Mouse (Mus musculus) monocyte, adult 5-6 weeks (primary cell): ENCODE measurements around the gene Rpl38. TPM values are rescaled to one million over a fixed set of nuclear protein-coding genes. Genes with fewer than 3 reads are reported as not detected.

Experiments
- ATAC-seq: fragments of 153-309, 156-312 bp; replicated peaks from 2 replicates; pipeline ENCODE4 v1.8.0; 2017; ENCODE audit warnings: mild to moderate bottlenecking; ENCODE audit not compliant: low TSS enrichment, insufficient number of reproducible peaks, severe bottlenecking, poor library complexity, low FRiP score
- total RNA-seq: library from RNA; stranded (forward); fragments of 200-1000, 200-491, 200-594 nt; gene quantifications from 3 replicates; pipeline ENCODE4 v1.2.3, GENCODE M21; 2017

The Rpl38 gene
- 1,558 to 1,754 TPM (median 1,732 TPM) in 3 replicates for total RNA-seq

DNA sequence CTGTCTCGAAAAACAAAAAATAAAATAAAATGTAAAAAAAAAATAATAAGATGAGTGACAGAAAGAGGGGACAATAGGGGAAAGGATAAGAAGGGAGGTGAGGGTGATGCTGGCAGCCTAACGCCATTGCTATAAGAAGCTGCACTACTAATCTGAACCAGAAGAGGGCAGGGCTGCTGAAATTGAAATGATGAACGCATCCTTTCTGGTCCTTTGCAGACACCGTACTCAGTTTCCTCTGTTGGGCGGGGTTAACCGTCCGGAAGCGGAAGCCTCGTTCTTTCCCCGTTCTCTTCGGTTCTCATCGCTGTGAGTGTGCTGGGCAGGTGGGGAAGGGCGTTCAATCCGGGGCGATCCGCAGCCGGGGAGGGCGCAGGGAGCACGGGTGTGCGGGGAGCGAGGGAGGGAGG is at the start of gene Rpl38:
Gene Rpl38, plus strand, starts transcription at position 224 of the 410 bp plus-strand sequence.
- ATAC-seq, result peak; percentile 85

DNA sequence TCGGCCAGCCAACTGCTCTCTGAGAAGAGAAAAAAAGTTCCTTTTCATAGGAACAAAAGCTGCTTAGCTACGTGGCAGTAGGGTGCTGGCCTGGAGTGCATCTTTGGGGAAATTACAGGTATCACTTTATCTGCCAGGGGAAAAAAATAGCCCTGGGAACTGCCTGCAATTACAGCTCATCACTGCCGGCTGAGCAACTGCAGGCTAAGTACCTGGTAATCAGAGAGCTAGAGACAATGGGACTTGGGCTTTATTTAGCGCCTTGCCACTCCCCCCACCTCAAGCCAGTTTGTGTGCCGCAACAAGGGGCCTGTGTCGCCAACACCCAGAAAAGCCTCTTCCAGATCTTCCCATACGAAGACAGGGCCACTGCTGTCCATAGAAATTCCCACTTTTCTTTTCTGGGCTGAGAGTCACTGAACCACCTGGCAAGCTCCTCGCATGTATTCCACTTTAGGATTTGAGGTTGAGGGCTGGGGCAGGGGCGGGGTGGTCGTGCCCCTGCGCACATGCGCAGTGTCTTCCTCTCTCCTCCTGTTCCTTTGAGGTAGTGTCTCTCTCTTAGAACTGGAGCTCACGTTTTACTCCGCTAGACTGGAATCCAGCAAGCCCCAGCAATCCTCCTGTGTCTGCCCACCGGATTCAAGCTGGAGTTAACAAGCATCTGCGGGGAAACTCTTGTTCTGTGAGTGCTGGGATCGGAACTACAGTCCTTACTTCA is 49.5 kb upstream of the Rpl38 start:
- no peak for ATAC-seq

DNA sequence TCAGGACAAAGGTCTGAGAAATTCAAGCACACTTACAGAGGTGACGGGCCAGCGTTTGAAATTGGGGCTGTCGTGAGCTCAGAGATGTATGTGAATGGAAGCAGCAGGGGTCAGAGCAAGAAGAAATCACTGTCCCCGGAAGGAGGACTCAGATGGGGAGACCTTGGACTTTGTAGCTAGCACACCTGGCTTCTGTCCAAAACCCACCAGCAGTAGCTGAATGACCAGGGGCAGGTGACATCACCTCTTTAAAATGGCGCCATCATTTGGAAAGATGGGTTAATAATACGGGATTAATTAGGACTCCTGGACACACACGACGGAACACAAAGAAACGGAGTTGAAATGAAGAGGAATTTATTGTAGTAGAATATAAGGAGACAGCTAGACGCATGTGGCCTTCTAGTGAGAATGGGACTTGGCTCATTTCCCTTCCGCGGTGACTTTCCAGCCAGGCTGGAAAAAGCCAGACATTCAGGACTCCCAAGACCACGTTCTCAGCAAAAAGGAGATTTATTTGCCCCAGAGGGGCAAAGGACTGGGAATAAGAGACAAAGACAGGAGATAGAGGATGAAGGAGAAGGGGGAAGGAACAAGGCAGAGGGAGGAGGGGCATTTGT is 42.1 kb upstream of the Rpl38 start:
- ATAC-seq, result no peak

DNA sequence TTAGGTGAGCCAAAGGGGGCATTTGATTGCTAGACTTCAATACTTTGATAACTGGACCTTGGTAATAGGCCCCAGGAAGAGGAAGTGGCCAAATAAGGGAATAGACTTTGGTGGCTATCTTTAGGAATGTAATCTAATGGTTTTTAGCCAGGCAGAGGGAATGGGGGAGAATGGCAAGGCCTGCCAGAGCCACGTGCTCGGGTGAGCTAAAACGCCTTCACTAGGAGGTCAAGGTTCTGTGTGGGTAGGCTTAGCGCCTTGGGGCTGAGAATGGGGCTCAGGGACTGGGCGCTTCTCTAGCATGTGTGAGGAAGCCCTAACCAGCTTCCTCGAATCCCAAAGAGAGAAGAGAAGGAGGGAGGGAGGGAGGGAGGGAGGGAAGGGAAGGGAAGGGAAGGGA is 41.3 kb upstream of the Rpl38 start:
- ATAC-seq, result no peak

DNA sequence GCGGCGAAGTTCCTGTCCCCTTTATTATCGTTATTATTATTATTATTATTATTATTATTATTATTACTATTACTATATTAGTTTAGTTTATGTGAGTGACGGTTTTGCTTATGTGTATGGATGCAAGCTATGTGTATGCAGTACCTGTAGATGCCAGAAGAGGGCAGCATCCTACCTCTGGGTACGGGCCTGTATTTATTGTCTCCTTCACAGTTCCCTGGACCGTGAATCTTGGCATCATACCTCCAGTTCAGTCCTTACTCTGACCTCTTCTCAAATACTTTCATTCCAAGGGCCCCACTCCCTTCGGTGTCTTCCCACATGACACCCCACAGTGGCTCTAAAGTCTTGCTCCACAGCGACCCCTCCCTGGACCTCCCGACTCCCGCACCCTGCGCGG is 40.3 kb upstream of the Rpl38 start:
- no peak for ATAC-seq

DNA sequence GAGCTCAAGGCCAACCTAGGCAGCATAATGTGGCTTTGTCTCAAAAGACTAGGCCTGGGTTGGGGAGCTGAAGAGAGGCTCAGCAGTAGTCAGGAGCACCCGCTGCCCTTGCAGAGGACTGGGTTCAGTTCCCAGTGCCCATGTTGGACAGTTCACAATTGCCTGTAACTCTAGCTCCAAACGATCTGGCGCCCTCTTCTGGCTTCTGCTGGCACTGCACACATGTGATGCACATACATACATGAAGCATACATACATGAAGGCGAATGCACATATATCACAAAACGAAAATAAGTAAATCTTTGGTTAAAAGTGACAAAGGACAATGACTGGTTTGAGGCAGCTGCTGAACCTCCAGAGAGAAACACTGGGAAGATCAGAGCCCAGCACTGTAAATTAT is 38.3 kb upstream of the Rpl38 start:
- ATAC-seq, result no peak

DNA sequence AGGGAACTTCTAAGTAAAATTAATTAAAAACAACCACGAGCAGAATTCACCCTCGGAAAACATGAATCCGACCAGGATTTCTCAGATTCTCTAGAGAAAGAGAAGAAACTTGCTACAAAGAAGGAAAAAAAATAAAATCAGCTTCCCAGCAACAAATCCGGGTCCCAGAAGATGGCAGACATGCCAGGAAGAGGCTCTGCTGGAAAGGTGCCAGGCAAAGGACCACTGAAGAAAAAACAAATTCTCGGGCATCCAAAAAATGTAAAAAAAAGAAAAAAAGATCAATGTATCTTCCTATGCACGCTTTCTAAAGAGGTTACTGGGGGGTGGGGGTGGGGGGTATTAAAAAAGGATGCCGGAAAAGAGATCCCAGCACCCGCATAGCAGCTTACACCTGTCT is 36.1 kb upstream of the Rpl38 start:
- no peak for ATAC-seq

DNA sequence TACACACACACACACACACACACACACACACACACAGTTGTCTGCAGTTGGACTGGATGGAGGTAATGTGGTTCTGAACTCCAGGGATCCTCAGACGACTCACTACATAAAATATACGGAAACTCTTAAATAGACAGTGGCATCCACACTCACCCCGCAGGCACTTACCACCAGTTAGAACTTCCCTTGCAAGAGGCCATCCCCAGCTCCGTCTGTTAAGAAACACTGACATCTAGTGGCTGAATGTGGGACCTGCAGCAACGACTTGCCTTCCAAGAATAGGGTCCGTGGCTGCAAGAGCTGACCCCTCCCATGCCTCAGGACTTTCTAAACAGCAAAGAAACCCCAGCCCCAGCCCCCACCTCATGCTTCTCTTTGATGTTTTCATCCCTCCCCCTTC is 32.0 kb upstream of the Rpl38 start:
- ATAC-seq, result peak; percentile 72

DNA sequence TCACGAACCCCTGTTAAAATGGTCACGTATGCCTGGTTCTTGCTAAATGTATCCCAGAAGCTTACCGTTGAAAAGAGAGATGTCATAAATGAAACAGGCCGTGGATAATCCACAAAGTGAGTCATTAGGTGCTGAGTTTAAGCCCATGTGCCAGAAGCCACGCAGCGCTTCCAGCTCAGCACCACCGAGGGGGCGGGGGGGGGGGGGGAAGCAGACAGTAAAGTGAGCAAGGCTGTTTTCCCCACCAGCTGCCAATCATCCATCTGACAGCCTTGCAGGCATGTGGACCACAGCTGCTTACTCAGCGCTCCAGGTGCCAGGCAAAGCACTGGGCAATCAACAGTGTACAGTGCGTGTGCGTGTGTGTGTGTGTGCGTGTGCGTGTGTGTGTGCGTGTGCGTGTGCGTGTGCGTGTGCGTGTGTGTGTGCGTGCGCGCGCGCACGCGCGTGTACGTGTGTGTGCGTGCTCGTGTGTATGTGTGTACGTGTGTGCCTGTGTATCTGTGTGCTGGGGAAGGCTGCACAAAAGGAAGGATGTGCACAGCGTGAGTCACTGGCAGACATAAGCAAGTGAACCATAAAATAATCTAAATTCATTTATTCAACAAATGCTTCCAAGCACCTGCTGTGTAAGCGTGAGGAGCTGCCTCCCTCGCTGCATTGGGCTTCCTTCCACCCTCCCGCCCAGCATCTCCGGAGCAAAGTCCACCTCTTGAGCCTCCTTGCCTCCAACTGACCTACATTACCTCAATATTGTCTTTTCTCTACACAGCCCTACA is 31.4 kb upstream of the Rpl38 start:
- ATAC-seq, result no peak

DNA sequence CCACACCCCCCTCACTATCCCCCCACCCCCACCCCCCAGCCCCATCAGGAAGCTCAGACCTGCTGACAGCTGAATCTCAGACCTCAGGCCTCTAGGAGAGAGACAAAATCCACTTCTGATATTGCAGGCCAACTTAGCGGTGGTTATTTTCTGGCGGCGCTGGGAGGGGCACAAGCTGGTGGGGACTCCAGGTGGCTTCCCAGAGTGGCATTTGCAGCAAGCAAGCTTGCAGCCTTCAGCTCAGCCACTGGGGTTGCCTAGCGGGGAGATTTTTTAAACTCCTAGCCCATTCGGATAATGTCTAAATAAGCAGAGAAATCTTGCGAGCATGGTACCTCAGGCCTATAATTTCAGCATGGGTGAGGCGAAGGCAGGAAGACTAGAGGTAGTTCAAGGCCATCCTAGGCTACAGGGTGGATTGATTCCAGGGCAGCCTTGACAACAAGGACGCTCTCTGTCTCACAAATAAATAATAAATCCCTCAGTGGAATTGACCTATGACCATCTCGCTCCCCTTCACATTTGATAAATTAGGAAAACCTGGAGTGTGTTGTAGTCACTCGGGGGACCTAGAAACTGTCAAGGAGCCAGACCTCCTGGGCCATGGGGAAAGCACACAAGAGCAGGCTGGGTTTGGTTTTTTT is 29.6 kb upstream of the Rpl38 start:
- ATAC-seq, result no peak

DNA sequence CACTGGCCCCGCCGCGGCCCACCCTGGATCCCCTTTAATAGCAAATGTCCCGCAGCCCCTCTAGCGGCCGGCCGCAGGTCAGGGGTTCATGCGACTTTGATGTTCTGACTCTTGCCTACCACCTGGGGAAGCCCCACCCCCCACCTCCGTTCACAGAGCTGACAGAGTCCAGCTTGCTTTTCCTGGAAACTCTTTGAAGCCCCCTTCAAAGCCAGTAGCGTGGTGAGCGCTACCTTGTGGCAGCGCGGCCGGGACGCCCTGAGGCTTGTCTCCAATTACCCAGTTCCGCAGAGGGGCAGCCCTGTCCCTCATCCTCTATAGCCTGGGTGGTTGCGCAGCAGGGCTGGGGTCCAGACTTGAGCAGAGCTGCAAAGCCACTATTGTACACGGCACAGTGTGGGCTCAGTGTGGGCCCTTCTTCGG is 28.6 kb upstream of the Rpl38 start:
- no peak for ATAC-seq

DNA sequence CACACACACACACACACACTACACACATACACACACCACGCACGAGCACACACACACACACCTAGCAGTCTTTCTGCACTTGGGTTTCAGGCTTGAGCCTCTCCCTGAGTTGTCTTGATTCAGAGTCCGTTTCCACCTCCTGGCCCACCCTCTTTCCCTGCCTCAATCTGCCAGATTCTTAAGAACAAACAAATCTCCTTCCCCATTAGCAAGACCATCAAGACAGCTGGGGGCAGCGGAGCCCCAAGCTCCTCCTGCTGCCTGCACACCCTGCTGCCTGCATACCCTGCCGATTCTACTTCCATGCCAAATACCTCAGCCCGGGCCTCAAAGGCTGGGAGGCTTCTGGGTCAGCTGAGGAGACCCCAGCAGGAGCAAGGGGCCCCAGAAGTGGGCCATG is 27.7 kb upstream of the Rpl38 start:
- no peak for ATAC-seq

DNA sequence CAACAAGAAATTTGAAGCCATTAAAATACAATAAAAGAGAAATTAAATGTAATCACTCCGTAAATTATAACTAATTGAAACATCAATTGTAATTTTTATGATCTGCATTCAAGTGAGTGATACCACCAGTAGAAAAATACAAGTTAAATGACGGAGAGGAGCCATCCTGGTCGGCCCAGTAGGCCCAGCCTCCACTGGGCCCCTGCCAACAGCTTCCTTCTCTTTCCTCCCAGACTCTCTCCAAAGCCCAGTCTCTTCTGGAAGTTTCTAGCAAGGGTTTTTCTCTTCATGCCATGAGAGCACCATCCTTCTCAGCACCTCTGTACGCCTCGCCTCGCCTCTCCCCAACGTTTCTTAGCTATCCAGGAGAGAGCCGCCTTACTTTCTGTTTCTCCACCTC is 27.2 kb upstream of the Rpl38 start:
- no peak for ATAC-seq

DNA sequence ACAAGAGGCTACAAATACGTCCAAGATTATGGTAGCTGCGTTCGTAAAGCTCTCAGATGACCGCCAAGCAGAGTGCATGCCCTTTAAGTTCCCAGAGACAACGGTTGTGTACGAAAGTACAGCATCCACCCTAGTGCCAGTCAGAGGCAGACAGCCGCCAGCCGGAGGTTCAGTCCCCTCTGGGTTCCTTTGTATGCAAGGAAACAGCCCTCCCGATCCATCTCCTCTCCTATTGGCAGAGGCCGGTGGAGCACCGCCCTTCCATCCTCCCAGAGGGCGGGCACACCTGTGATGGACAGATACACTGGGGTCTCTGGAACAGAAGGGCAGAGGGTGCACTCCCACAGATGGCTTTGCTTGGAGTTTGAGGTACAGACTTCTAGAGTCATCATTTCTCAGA is 26.1 kb upstream of the Rpl38 start:
- no peak for ATAC-seq

DNA sequence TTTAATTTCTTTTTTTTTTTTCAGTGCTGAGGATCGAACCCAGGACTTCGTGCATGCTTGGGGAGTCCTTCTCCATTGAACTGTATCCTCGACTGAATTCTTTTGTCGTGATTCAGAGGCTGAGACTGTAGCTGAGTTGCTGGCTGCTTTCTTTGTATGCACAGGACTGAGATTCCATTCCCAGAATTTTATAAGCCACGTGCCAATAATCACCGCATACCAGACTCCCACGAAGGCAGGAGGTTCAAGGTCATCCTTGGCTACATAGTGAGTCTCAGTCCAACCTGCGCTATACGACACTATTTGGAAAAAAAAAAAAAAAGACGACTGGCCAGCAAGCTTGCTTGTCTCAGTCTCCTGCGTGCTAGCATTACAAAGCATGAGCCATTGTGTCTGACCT is 25.4 kb upstream of the Rpl38 start:
- ATAC-seq, result no peak

DNA sequence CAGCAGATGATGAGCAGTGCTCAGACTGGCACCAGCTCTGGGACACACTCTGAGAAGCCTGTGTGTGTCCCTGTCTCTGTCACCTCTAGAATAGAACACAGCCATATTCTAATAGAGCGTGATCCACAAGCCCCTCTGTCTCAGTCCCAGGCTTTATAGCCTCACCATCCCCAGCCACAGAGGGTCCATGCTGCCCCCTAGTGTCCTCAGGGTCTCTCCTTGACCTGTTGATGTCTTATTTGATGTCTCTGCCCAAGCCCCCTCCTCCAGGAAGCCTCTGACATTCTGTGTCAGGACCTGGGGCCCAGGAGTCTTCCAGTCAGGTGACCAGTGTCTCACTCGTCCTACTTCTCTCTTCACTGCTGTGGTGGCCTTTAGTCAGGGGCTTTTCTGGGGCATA is 24.2 kb upstream of the Rpl38 start:
- no peak for ATAC-seq

DNA sequence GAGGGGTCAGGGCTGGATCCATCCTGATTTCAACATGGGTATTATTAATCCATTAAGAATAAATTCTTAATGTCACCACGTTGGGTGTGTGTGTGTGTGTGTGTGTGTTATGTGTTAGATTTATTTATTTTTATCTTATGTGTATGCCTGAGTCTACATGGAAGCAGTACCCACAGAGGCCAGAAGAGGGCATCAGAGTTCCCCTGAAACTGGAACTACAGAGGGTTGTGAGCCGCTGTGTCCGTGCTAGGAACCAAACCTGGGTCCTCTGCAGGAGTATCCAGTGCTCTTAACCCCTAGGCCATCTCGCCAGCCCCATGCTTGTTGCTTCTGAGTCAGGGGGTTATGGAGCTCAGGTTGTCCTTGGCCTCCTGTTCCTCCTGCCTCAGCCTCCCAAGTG is 18.8 kb upstream of the Rpl38 start:
- no peak for ATAC-seq

DNA sequence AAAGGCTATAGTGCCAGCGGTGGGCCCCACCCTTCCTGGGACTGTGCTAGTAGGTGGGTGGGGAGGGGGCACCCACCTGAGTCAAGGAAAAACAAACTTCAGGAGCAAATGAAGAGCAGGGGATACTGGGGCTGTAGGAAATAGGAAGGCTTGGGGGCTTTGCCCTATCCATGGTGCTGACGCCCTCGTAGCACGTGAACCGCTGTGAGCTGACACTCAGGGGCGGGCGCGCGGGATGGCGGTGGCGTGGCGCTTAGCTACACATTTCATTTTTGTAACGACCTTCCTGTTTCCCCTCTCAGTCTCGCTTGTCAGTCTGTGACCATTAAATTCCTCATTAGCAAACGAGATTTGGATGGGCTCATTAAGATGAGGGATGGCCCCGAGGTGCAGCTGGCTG is 15.8 kb upstream of the Rpl38 start:
- ATAC-seq, result no peak

DNA sequence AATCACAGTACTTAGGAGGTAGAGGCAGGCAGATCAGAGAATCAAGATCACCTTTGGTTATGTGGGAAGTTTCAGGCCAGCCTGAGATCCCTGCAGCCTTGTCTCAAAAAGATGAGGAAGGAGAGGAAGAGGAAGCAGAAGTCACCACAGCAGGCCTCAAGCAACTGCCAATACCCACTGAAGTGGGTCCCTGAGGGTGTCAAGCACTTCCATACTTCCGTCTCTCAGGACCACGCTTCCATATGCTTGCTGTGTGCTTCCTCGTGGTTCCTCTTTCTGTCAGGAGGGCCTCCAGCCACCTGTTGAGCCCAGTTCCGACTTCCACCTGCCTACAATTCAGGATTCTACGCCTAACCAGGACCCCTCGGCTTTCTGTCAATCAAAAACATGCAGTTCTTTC is 14.7 kb upstream of the Rpl38 start:
- no peak for ATAC-seq
